Mouse (Mus musculus): ENCODE measurements around the gene Zfp664. TPM values are rescaled to one million over a fixed set of nuclear protein-coding genes. Genes with fewer than 3 reads are reported as not detected.

The Zfp664 gene
- polyA plus RNA-seq, 1 experiment from 2014 or later, result 129 TPM

DNA sequence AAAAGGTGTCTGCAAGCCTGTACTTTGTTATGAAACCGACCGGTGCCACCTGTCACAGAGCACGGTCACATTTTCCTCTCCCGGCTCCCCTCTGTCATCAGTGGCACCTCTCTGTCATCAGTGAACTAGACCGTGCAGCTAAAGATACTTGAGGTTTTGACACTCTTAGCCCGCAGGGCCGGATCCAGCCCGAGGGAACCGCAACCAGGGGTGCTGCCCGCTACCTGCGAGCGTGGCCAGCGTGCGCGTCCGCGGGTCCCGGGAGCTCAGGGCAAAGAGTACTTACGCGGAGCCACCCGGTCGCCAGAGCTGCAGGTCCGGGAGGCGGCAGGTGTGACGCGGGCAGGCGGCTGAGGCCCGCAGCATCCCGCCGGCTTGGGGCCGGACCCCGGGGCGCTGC lies 1.0 kb upstream of the Zfp664 start:
- Histone ChIP-seq H3K27me3 (ENCODE audit: control insufficient read depth, insufficient read depth, low read length) (peaks cover 10% of the 10 kb centered on the region), H3K4me1 (ENCODE audit: control insufficient read depth, insufficient read depth, low read length) (peaks cover 11% of the 10 kb centered on the region), H3K27ac (ENCODE audit: low read depth, low read length) (no peak overlapping the region), H3K9ac (ENCODE audit: low read depth, low read length) (peak overlapping the region; percentile 94), H3K4me3 (ENCODE audit: low read length) (peak overlapping the region; percentile 93), H3K9me3 (ENCODE audit: control insufficient read depth, low read length) (no peaks in the 10 kb centered on the region), H3K36me3 (ENCODE audit: control insufficient read depth, insufficient read depth, low read length) (peaks cover 11% of the 10 kb centered on the region; the same call in 1 of the 2 replicates), H3K4me2 (replicated peaks; ENCODE audit: low read depth, low read length) (peak overlapping the region; percentile 97)
- under 1% methylated on average over 32 of the region's 33 CpGs for WGBS
- no peak for ATAC-seq (ENCODE audit: low FRiP score, low TSS enrichment)

DNA sequence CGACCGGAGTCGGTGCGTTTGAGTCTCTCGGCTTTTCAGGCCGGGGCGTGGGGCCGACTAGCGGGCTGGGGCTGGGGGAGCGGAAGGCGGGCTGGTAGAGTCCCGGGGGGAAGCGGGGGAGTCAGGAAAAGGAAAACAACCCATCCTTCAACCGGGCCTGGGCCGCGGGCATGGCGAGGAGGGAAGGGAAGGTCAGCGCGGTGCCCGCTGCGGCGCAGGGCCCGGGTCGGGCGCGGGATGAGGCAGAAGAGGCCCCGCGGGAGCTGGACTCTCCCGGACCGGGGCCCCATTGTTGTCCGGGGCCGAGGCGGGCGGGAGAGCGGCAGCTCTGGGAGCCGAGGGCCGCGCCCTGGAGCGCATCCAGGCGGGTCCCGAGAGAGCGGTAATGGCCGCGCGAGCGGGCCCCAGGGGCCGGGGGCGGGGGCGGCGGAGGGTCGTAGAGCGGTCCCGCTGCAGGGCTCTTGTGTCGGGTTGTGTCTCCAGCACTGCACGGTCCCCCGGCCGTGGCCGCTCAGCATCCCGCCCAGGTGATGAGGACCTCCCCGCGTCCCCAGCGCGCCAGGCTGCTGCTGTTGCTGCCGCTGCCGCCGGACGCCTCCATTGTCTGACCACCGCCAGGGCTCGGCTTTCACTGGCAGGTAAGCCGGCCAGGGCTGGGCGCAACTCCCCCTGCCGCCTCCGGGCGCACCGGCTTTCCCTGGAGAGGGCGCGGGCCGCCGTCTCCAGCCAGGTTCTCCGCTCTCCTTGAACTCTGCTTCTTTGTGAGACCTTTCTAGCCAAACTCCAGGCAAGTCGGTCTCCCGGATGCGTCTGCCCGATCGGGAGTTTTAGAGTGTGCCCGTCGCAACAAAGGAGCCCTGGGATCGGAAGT lies 615 bp downstream of the Zfp664 start:
- Histone ChIP-seq H3K27ac (ENCODE audit: low read depth, low read length) (peak overlapping the region; percentile 95), H3K9me3 (ENCODE audit: control insufficient read depth, low read length) (no peaks in the 10 kb centered on the region), H3K27me3 (ENCODE audit: control insufficient read depth, insufficient read depth, low read length) (peaks cover 10% of the 10 kb centered on the region), H3K4me1 (ENCODE audit: control insufficient read depth, insufficient read depth, low read length) (peaks cover 11% of the 10 kb centered on the region), H3K4me2 (replicated peaks; ENCODE audit: low read depth, low read length) (peak overlapping the region; percentile 97), H3K9ac (ENCODE audit: low read depth, low read length) (peak overlapping the region; percentile 94), H3K4me3 (ENCODE audit: low read length) (peak overlapping the region; percentile 93), H3K36me3 (ENCODE audit: control insufficient read depth, insufficient read depth, low read length) (peaks cover 17% of the 10 kb centered on the region; the same call in 1 of the 2 replicates)
- WGBS, result under 1% methylated on average over 75 of the region's 88 CpGs
- no peak; the same call in none of the 2 replicates for ATAC-seq (ENCODE audit: low FRiP score, low TSS enrichment)

DNA sequence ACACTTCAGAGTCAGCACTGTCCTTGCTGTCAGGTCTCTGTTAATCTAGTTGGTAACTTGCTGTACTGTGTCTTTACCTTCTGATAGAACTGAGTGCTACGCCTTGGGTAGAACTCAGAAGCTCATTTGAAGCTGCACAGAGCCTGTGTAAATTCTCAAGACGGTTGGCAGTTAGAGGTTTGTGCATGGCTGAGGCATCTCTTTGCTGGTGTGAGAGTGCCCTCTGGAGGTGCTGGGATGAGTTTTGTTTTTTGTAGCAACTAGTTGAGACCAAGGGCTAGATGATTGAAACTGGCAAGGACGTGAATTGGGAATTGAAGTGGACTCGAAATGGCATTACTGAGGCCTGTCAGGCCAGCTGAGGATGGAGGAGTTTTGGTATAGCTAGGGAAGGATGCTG lies 6.5 kb downstream of the Zfp664 start:
- WGBS, result 47% methylated on average over 4 of the region's 4 CpGs
- peaks cover 32% of the 10 kb centered on the region for H3K36me3 ChIP-seq (ENCODE audit: control insufficient read depth, insufficient read depth, low read length)
- no peak for ATAC-seq (ENCODE audit: low FRiP score, low TSS enrichment)

DNA sequence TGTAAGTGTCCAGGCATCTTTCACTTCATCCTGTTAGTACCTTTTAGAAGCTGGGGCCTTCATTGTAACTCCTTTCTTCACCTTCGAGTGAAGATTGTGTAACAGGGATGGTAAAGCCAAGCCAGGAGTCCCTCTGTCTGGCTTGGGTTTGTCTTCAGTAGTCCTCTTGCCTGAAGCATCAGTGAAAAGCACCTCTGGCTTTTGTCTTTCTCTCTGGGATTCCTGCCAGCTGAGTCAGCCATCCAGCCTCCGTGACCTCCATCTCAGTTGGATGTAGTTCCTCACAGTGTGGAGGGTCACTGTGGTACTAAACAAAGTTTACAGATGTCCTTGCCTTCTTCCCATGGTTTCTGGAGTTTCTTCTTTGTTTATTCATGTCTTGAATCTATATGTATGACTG lies 9.5 kb downstream of the Zfp664 start:
- Histone ChIP-seq H3K27me3 (ENCODE audit: control insufficient read depth, insufficient read depth, low read length) (no peaks in the 10 kb centered on the region), H3K9ac (ENCODE audit: low read depth, low read length) (no peak overlapping the region), H3K36me3 (ENCODE audit: control insufficient read depth, insufficient read depth, low read length) (peaks cover 37% of the 10 kb centered on the region), H3K4me1 (ENCODE audit: control insufficient read depth, insufficient read depth, low read length) (peaks cover 12% of the 10 kb centered on the region; the same call in 1 of the 2 replicates), H3K4me2 (replicated peaks; ENCODE audit: low read depth, low read length) (no peak overlapping the region), H3K4me3 (ENCODE audit: low read length) (no peak overlapping the region), H3K27ac (ENCODE audit: low read depth, low read length) (no peak overlapping the region), H3K9me3 (ENCODE audit: control insufficient read depth, low read length) (no peaks in the 10 kb centered on the region)
- WGBS, result 78% methylated on average over 2 of the region's 2 CpGs
- ATAC-seq (ENCODE audit: low FRiP score, low TSS enrichment), result no peak

More for the DNA sequence above, 6.5 kb downstream of the Zfp664 start:
- H3K27me3 ChIP-seq (ENCODE audit: control insufficient read depth, insufficient read depth, low read length), result no peaks in the 10 kb centered on the region
- H3K4me1 ChIP-seq (ENCODE audit: control insufficient read depth, insufficient read depth, low read length), result peaks cover 16% of the 10 kb centered on the region
- no peaks in the 10 kb centered on the region for H3K9me3 ChIP-seq (ENCODE audit: control insufficient read depth, low read length)
- no peak overlapping the region for H3K4me2 ChIP-seq (replicated peaks; ENCODE audit: low read depth, low read length)
- no peak overlapping the region for H3K9ac ChIP-seq (ENCODE audit: low read depth, low read length)
- no peak overlapping the region for H3K27ac ChIP-seq (ENCODE audit: low read depth, low read length)
- no peak overlapping the region for H3K4me3 ChIP-seq (ENCODE audit: low read length)

DNA sequence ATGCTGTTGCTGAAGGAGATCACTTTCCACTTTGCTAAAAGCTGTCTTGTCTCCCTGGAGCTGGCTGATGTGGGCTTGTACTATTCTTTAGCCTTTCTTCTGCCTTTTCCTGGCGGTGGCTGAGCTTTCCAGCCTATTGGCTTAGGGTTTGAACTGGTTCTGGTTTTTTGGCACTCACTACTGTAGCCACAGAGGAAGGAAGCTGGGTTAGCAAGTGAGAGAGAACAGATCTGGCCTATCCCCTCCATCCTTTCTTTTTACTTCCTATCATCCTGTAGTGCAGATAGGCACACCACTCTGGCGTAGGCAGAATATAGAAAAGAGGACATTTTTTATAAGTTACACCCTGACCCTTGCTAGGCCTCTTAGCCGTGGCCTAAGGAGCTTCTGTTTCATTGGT lies 10.6 kb downstream of the Zfp664 start:
- Histone ChIP-seq H3K4me1 (ENCODE audit: control insufficient read depth, insufficient read depth, low read length) (peaks cover 12% of the 10 kb centered on the region; the same call in 1 of the 2 replicates), H3K4me3 (ENCODE audit: low read length) (no peak overlapping the region), H3K36me3 (ENCODE audit: control insufficient read depth, insufficient read depth, low read length) (peaks cover 32% of the 10 kb centered on the region), H3K4me2 (replicated peaks; ENCODE audit: low read depth, low read length) (no peak overlapping the region), H3K9me3 (ENCODE audit: control insufficient read depth, low read length) (no peaks in the 10 kb centered on the region), H3K27ac (ENCODE audit: low read depth, low read length) (no peak overlapping the region), H3K27me3 (ENCODE audit: control insufficient read depth, insufficient read depth, low read length) (no peaks in the 10 kb centered on the region), H3K9ac (ENCODE audit: low read depth, low read length) (no peak overlapping the region)
- 83% methylated on average over 3 of the region's 3 CpGs for WGBS
- no peak for ATAC-seq (ENCODE audit: low FRiP score, low TSS enrichment)

DNA sequence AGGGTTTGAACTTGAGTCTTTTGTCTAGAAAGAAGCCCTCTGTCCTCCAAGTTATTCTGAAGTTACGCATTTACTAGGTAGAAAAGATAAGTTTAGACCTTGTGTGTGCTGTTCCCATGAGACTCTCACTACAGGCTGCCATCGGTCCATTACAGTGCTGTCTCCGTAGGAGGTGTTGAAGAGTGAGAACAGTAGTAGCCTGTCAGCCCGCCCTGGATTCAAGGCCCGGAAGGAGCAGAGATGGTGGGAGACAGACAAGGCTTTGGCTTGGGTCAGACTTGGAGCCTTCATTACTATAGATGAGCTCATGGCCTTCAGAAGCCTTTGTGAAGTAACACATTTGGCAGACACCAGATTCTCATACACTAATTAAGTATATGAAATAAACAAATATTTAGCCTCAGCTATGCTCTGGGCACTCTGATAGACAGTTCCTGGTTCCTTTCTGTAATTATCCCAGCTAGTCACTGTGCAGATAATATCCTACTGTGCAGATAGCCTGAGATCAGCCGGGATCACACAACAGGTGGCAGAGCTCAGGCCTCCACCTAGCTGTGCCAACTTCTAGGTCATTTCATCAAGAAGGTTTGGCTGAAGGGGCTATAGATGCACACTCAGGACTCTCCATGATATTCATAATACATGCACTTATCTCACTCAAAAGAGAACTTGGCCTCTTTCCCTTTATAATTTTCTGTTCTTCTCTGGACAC lies 11.6 kb downstream of the Zfp664 start:
- H3K27ac ChIP-seq (ENCODE audit: low read depth, low read length), result no peak overlapping the region
- peaks cover 32% of the 10 kb centered on the region for H3K36me3 ChIP-seq (ENCODE audit: control insufficient read depth, insufficient read depth, low read length)
- ATAC-seq (ENCODE audit: low FRiP score, low TSS enrichment), result no peak

GRCm38 (mm10) chr5:124879251-124879650 lies 16.8 kb downstream of the Zfp664 start:
- Histone ChIP-seq H3K4me3 (ENCODE audit: low read length) (no peak overlapping the region), H3K27me3 (ENCODE audit: control insufficient read depth, insufficient read depth, low read length) (no peaks in the 10 kb centered on the region), H3K9ac (ENCODE audit: low read depth, low read length) (no peak overlapping the region), H3K9me3 (ENCODE audit: control insufficient read depth, low read length) (no peaks in the 10 kb centered on the region), H3K27ac (ENCODE audit: low read depth, low read length) (no peak overlapping the region), H3K4me2 (replicated peaks; ENCODE audit: low read depth, low read length) (no peak overlapping the region), H3K36me3 (ENCODE audit: control insufficient read depth, insufficient read depth, low read length) (peaks cover 51% of the 10 kb centered on the region), H3K4me1 (ENCODE audit: control insufficient read depth, insufficient read depth, low read length) (no peaks in the 10 kb centered on the region)
- 85% methylated on average over 4 of the region's 4 CpGs for WGBS
- ATAC-seq (ENCODE audit: low FRiP score, low TSS enrichment), result no peak

More for the DNA sequence above, 11.6 kb downstream of the Zfp664 start:
- H3K9me3 ChIP-seq (ENCODE audit: control insufficient read depth, low read length), result no peaks in the 10 kb centered on the region
- WGBS, result 86% methylated on average over 6 of the region's 6 CpGs
- H3K9ac ChIP-seq (ENCODE audit: low read depth, low read length), result no peak overlapping the region
- H3K4me2 ChIP-seq (replicated peaks; ENCODE audit: low read depth, low read length), result no peak overlapping the region
- no peaks in the 10 kb centered on the region for H3K27me3 ChIP-seq (ENCODE audit: control insufficient read depth, insufficient read depth, low read length)
- H3K4me1 ChIP-seq (ENCODE audit: control insufficient read depth, insufficient read depth, low read length), result peaks cover 12% of the 10 kb centered on the region; the same call in 1 of the 2 replicates
- no peak overlapping the region for H3K4me3 ChIP-seq (ENCODE audit: low read length)

- no peak overlapping the region for H3K4me3 ChIP-seq (ENCODE audit: low read length)
- no peak overlapping the region for H3K27ac ChIP-seq (ENCODE audit: low read depth, low read length)
- no peaks in the 10 kb centered on the region for H3K4me1 ChIP-seq (ENCODE audit: control insufficient read depth, insufficient read depth, low read length)
- no peaks in the 10 kb centered on the region for H3K9me3 ChIP-seq (ENCODE audit: control insufficient read depth, low read length)
- ATAC-seq (ENCODE audit: low FRiP score, low TSS enrichment), result no peak
- H3K4me2 ChIP-seq (replicated peaks; ENCODE audit: low read depth, low read length), result no peak overlapping the region
- H3K27me3 ChIP-seq (ENCODE audit: control insufficient read depth, insufficient read depth, low read length), result no peaks in the 10 kb centered on the region
- H3K36me3 ChIP-seq (ENCODE audit: control insufficient read depth, insufficient read depth, low read length), result peaks cover 51% of the 10 kb centered on the region
- no peak overlapping the region for H3K9ac ChIP-seq (ENCODE audit: low read depth, low read length)
- 82% methylated on average over 6 of the region's 6 CpGs for WGBS
These were observed 17.3 kb downstream of the Zfp664 start for GRCm38 (mm10) chr5:124879801-124880200.

GRCm38 (mm10) chr5:124883877-124884276 lies 21.4 kb downstream of the Zfp664 start:
- no peak for ATAC-seq (ENCODE audit: low FRiP score, low TSS enrichment)
- WGBS, result 87% methylated on average over 6 of the region's 6 CpGs
- H3K4me1 ChIP-seq (ENCODE audit: control insufficient read depth, insufficient read depth, low read length), result no peaks in the 10 kb centered on the region
- peaks cover 77% of the 10 kb centered on the region for H3K36me3 ChIP-seq (ENCODE audit: control insufficient read depth, insufficient read depth, low read length)
- no peak overlapping the region for H3K4me2 ChIP-seq (replicated peaks; ENCODE audit: low read depth, low read length)
- H3K9me3 ChIP-seq (ENCODE audit: control insufficient read depth, low read length), result no peaks in the 10 kb centered on the region
- no peaks in the 10 kb centered on the region for H3K27me3 ChIP-seq (ENCODE audit: control insufficient read depth, insufficient read depth, low read length)
- H3K4me3 ChIP-seq (ENCODE audit: low read length), result no peak overlapping the region
- H3K27ac ChIP-seq (ENCODE audit: low read depth, low read length), result no peak overlapping the region
- no peak overlapping the region for H3K9ac ChIP-seq (ENCODE audit: low read depth, low read length)

Measured in kidney, embryonic 14.5 days (tissue).